Mouse (Mus musculus) T-helper 17 cell (primary cell): ENCODE data around the gene Itgb8.

Experiments used
- in situ Hi-C, 2 experiments: fragments of 300-600 bp; cut with MboI, MseI; formaldehyde crosslinking; loops; 1 replicate in 1 of 2; 2 replicates in 1 of 2; pipeline ENCODE4 v1.15.1; 2025; ENCODE audit warnings: high pct_unique_total_duplicates in 2 of 2

Gene Itgb8

GRCm38 (mm10) chr12:119238696-119239415, at the start of gene Itgb8:
TSS of gene Itgb8 (minus strand) at chr12:119238802.
- in situ Hi-C loops: loop anchor here in 1 of 2 experiments (25.0 kb wide), 1 partner anchor 877 kb away; no protein-coding TSS in a partner anchor

GRCm38 (mm10) chr12:119276282-119276681, 37.7 kb upstream of the Itgb8 start:
- in situ Hi-C loops: no loop called here

- in situ Hi-C loops: no loop called here
Measured at GRCm38 (mm10) chr12:119273605-119274004, 35.0 kb upstream of the Itgb8 start.

- in situ Hi-C loops: no loop called here
Measured at GRCm38 (mm10) chr12:119271964-119272363, 33.4 kb upstream of the Itgb8 start.

GRCm38 (mm10) chr12:119270036-119270435, 31.4 kb upstream of the Itgb8 start:
- in situ Hi-C loops: no loop called here

GRCm38 (mm10) chr12:119268723-119269122, 30.1 kb upstream of the Itgb8 start:
- in situ Hi-C loops: loop anchor here in 1 of 2 experiments (5.0 kb wide), 1 partner anchor 49 kb away; no protein-coding TSS in a partner anchor

- in situ Hi-C loops: no loop called here
Measured at GRCm38 (mm10) chr12:119264506-119264905, 25.9 kb upstream of the Itgb8 start.

- in situ Hi-C loops: loop anchor here in 1 of 2 experiments (10.0 to 25.0 kb wide), 2 partner anchors 886 to 1804 kb away; no protein-coding TSS in a partner anchor
Measured at GRCm38 (mm10) chr12:119248581-119248980, 10.0 kb upstream of the Itgb8 start.

- in situ Hi-C loops: loop anchor here in 1 of 2 experiments (10.0 to 25.0 kb wide), 2 partner anchors 879 to 1796 kb away; no protein-coding TSS in a partner anchor
Measured at GRCm38 (mm10) chr12:119241071-119241470, 2.5 kb upstream of the Itgb8 start.

GRCm38 (mm10) chr12:119237921-119238695, 494 bp downstream of the Itgb8 start:
- in situ Hi-C loops: loop anchor here in 1 of 2 experiments (25.0 kb wide), 1 partner anchor 876 kb away; no protein-coding TSS in a partner anchor

- in situ Hi-C loops: loop anchor here in 1 of 2 experiments (25.0 kb wide), 1 partner anchor 875 kb away; no protein-coding TSS in a partner anchor
Measured at GRCm38 (mm10) chr12:119237241-119237920, 1.2 kb downstream of the Itgb8 start.

- in situ Hi-C loops: loop anchor here in 1 of 2 experiments (25.0 kb wide), 1 partner anchor 870 kb away; no protein-coding TSS in a partner anchor
Measured at GRCm38 (mm10) chr12:119231831-119232230, 6.8 kb downstream of the Itgb8 start.

GRCm38 (mm10) chr12:119230444-119230843, 8.2 kb downstream of the Itgb8 start:
- in situ Hi-C loops: loop anchor here in 1 of 2 experiments (25.0 kb wide), 1 partner anchor 868 kb away; no protein-coding TSS in a partner anchor

GRCm38 (mm10) chr12:119229601-119230000, 9.0 kb downstream of the Itgb8 start:
- in situ Hi-C loops: loop anchor here in 1 of 2 experiments (25.0 kb wide), 1 partner anchor 867 kb away; no protein-coding TSS in a partner anchor

GRCm38 (mm10) chr12:119227898-119228297, 10.7 kb downstream of the Itgb8 start:
- in situ Hi-C loops: loop anchor here in 1 of 2 experiments (25.0 kb wide), 1 partner anchor 866 kb away; no protein-coding TSS in a partner anchor

GRCm38 (mm10) chr12:119224699-119225098, 13.9 kb downstream of the Itgb8 start:
- in situ Hi-C loops: loop anchor here in 1 of 2 experiments (25.0 kb wide), 1 partner anchor 862 kb away; no protein-coding TSS in a partner anchor

- in situ Hi-C loops: no loop called here
Measured at GRCm38 (mm10) chr12:119219409-119219808, 19.2 kb downstream of the Itgb8 start.

GRCm38 (mm10) chr12:119217700-119218265, 20.8 kb downstream of the Itgb8 start:
- in situ Hi-C loops: no loop called here

GRCm38 (mm10) chr12:119215225-119215624, 23.4 kb downstream of the Itgb8 start:
- in situ Hi-C loops: no loop called here

GRCm38 (mm10) chr12:119211533-119211932, 27.1 kb downstream of the Itgb8 start:
- in situ Hi-C loops: no loop called here

- in situ Hi-C loops: no loop called here
Measured at GRCm38 (mm10) chr12:119210590-119210989, 28.0 kb downstream of the Itgb8 start.
